ENCODE assay signal across 10 mouse cellular contexts in the genomic region with DNA sequence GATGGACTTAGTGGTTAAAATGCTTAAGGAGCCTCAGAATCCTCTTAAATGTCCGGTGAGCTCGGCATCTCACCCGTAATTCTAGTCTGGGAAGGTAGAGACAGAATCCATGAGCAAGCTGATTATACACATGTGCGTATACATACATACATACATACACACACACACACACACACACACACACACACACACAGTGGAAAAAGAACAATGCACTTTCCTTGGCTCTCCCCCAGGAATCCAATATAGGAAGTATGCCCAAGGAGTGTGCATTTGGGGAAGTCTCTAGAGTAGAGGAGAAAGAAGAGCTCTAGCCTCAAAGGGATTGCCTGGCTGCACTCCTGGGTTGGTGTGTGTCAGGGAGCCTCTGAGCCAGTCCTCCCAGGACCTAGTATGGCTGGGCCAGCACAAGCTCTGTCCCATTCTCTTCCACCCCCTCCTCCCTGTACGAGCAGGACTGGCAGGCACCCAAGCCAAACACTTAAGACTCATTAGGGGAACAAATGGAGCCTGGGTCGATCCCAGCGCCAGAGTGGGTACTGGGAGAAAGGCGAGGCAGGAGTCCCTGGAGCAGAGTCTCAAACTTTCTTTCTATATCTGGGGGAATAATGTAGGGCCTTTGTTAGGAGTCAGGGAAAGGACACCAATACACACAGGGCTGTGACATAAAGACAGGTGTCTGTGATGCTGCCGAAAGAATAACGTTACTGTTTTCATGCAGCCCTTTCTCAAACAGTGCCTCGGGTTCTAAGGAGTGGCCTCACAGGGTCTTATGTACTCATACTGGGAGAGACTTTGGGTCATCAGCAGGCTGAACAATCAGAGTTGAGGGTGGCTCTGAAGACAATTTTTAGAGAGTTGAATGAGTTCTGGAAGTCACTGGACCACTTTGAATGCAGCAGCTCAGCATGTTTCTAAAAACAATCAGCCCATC. TPM values are rescaled to one million over a fixed set of nuclear protein-coding genes. Genes with fewer than 3 reads are reported as not detected.
DNase-seq lines count a peak whose midpoint lies in the region; ATAC-seq lines count a peak whose summit lies in the region.
"Had no signal": no experiment of that assay in that cellular context is flagged by ENCODE, and none has a peak within 500 bp of the region (broad histone marks: within the 10 kb centered on the region; RNA-seq: fewer than 3 reads in every experiment).

No protein-coding gene starts in this region.

- intact Hi-C loops in heart, postnatal 36 days (cut with DNase I): no loop called here

- no peak overlapping the region for H3K9ac ChIP-seq in heart, embryonic 11.5 days (ENCODE audit: low read depth, low read length)

- H3K4me2 ChIP-seq in heart, embryonic 11.5 days: no peak overlapping the region

- no peaks in the 10 kb centered on the region for H3K4me1 ChIP-seq in heart, embryonic 11.5 days (ENCODE audit: control insufficient read depth, insufficient read depth, low read length)

- WGBS in heart, embryonic 11.5 days (ENCODE audit: insufficient replicate concordance): 58% methylated on average over 11 of the region's 11 CpGs

- peak; percentile 96 for DNase-seq in heart, adult 11 months
- peak; percentile 12 for DNase-seq in brain, embryonic 18.5 days (ENCODE audit: low read depth, low spot score)
- DNase-seq in heart, postnatal 36 days: peak; percentile 30 to 42
- peak; percentile 82 to 83 for DNase-seq in lung, postnatal 4 days
- no peak for DNase-seq in thymus, postnatal 4 days
- no peak for DNase-seq in layer of hippocampus, adult 9-11 months

- no peaks in the 10 kb centered on the region for H3K9me3 ChIP-seq in heart, embryonic 11.5 days (replicated peaks; ENCODE audit: control insufficient read depth, low read length)

- no peaks in the 10 kb centered on the region for H3K36me3 ChIP-seq in heart, embryonic 11.5 days (ENCODE audit: control insufficient read depth, insufficient read depth, low read length)

- H3K27me3 ChIP-seq in heart, embryonic 11.5 days (ENCODE audit: control insufficient read depth, insufficient read depth, low read length): no peaks in the 10 kb centered on the region
- H3K27me3 ChIP-seq: CH12.LX had no signal

- no peak overlapping the region for H3K4me3 ChIP-seq in heart, embryonic 11.5 days (ENCODE audit: low read depth, low read length)

- no peak; the same call in 1 of the 2 replicates for ATAC-seq in heart, embryonic 11.5 days (replicated peaks; ENCODE audit: insufficient number of reproducible peaks, low FRiP score, low TSS enrichment)
- no peak for ATAC-seq in megakaryocyte, adult 5-6 weeks (ENCODE audit: poor library complexity, severe bottlenecking)

- no peak overlapping the region for H3K27ac ChIP-seq in heart, embryonic 11.5 days (ENCODE audit: low read depth, low read length)
- H3K27ac ChIP-seq: macrophage had no signal

RNA-seq across cellular contexts. Expression of a gene that starts 41.2 kb away (rescaled TPM):
- polyA plus RNA-seq in heart, embryonic 11.5 days (2014; fragmentation: Nextera tagmentation; extraction: Ambion mirVana): 7.0 TPM in 2 replicates
- total RNA-seq in heart, postnatal 36 days (2021): 10 to 100 TPM; 61.9 to 65.9 TPM
- total RNA-seq in megakaryocyte, adult 5-6 weeks (2015): 1.5 and 1.9 TPM in 2 replicates
- total RNA-seq in megakaryocyte, adult 5-6 weeks (2017): 4.8 and 5.6 TPM in 2 replicates

RNA-seq across cellular contexts. Expression of a gene that starts 47.0 kb away (rescaled TPM):
- polyA plus RNA-seq in heart, embryonic 11.5 days (2014; fragmentation: Nextera tagmentation; extraction: Ambion mirVana): 8.9 and 9.7 TPM in 2 replicates
- total RNA-seq in heart, postnatal 36 days (2021): 10 to 100 TPM; 34.0 to 60.3 TPM
- total RNA-seq in megakaryocyte, adult 5-6 weeks (2015): 1.1 and 2.2 TPM in 2 replicates
- 1.5 and 2.1 TPM in 2 replicates for total RNA-seq in megakaryocyte, adult 5-6 weeks (2017)
- total RNA-seq: CH12.LX had no signal
- polyA plus RNA-seq: macrophage had no signal

RNA-seq across cellular contexts. Expression of a gene that starts 51.7 kb away (rescaled TPM):
- polyA plus RNA-seq in heart, embryonic 11.5 days (2014; fragmentation: Nextera tagmentation; extraction: Ambion mirVana): 0.44 and 0.77 TPM in 2 replicates
- under 1 TPM; 0.31 to 0.60 TPM for total RNA-seq in heart, postnatal 36 days (2021)
- 0.11 and 0.16 TPM in 2 replicates for total RNA-seq in megakaryocyte, adult 5-6 weeks (2015)
- not detected in 2 replicates for total RNA-seq in megakaryocyte, adult 5-6 weeks (2017)
- polyA plus RNA-seq: macrophage had no signal

RNA-seq across cellular contexts. Expression of a gene that starts 51.9 kb away (rescaled TPM):
- polyA plus RNA-seq in heart, embryonic 11.5 days (2014; fragmentation: Nextera tagmentation; extraction: Ambion mirVana): 180 and 194 TPM in 2 replicates
- 10 to 100 TPM; 40.6 to 41.6 TPM for total RNA-seq in heart, postnatal 36 days (2021)
- 66.9 and 83.2 TPM in 2 replicates for total RNA-seq in megakaryocyte, adult 5-6 weeks (2015)
- total RNA-seq in megakaryocyte, adult 5-6 weeks (2017): 222 and 227 TPM in 2 replicates

Comparison
In these comparisons a context has a peak if more than half of its experiments do, and no peak if none do; other contexts are left out.
1. DNase-seq: peak in heart, adult 11 months (single experiment), brain, embryonic 18.5 days (single experiment), heart, postnatal 36 days (2 of 2) and lung, postnatal 4 days (2 of 2); none in thymus, postnatal 4 days (single experiment) and layer of hippocampus, adult 9-11 months (single experiment).
2. RNA of a gene that starts 41.2 kb away (total RNA-seq): 61.9 to 65.9 TPM in heart, postnatal 36 days; 1.5 to 5.6 TPM in megakaryocyte, adult 5-6 weeks; every median in the first group is over 4 times any median in the second.
3. RNA of a gene that starts 47.0 kb away (total RNA-seq): 34.0 to 60.3 TPM in heart, postnatal 36 days; 1.1 to 2.2 TPM in megakaryocyte, adult 5-6 weeks; every median in the first group is over 10 times any median in the second.